ENCODE assay signal across 18 mouse cellular contexts in the genomic region with DNA sequence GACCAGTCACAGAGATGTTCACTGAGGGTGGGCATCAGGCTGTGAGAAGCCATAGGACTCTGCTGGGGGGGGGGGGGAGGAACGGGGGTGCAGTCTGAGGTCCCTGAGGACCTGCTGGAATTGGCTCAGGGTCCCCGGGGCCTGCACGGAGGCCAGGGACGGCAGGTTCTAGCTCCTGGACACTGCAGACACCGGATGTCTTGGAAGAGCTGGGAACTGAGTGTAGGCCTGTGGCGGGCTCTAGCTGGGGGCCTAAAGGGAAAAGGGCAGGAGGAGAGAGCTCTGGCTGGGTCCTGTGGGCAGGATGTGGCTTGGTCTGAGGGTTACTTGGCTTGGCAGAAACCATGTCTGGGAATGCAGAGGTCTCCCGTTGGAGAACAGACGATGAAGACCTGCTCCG.
"Had no signal": no experiment of that assay in that cellular context is flagged by ENCODE, and none has a peak within 500 bp of the region (broad histone marks: within the 10 kb centered on the region; RNA-seq: fewer than 3 reads in every experiment).

No protein-coding gene starts in this region.

- H3K9ac ChIP-seq: heart, embryonic 12.5 days; hindbrain, embryonic 12.5 days; hindbrain, embryonic 14.5 days; intestine, embryonic 15.5 days; limb, embryonic 12.5 days had no signal

- H3K9me3 ChIP-seq: heart, embryonic 10.5 days; heart, embryonic 12.5 days; hindbrain, embryonic 10.5 days; hindbrain, embryonic 12.5 days; intestine, embryonic 15.5 days; limb, embryonic 10.5 days had no signal

- H3K4me2 ChIP-seq: heart, embryonic 12.5 days; hindbrain, embryonic 12.5 days; hindbrain, embryonic 14.5 days; intestine, embryonic 15.5 days; limb, embryonic 12.5 days had no signal

- H3K4me3 ChIP-seq: gastrocnemius, adult 2 months; heart, adult 2 months; heart, embryonic 10.5 days; heart, embryonic 12.5 days; hindbrain, embryonic 10.5 days; hindbrain, embryonic 12.5 days; intestine, embryonic 15.5 days; layer of hippocampus, adult 2 months; left cerebral cortex, adult 2 months; limb, embryonic 10.5 days; limb, embryonic 12.5 days had no signal

- H3K4me1 ChIP-seq: hindbrain, embryonic 10.5 days; hindbrain, embryonic 12.5 days; intestine, embryonic 15.5 days; limb, embryonic 10.5 days had no signal

- ATAC-seq: hindbrain, embryonic 16.5 days; inflammation-experienced regulatory T-cells, adult 6 months had no signal

- H3K36me3 ChIP-seq: hindbrain, embryonic 10.5 days; hindbrain, embryonic 12.5 days; intestine, embryonic 15.5 days; limb, embryonic 12.5 days had no signal

- DNase-seq: gastrocnemius, adult 2 months; gastrocnemius, postnatal 10 days; gastrocnemius, postnatal 25 days; heart, adult 2 months; heart, postnatal 10 days; heart, postnatal 4 days had no signal

- H3K27ac ChIP-seq: gastrocnemius, adult 2 months; heart, adult 2 months; heart, embryonic 10.5 days; hindbrain, embryonic 10.5 days; hindbrain, embryonic 12.5 days; hindbrain, embryonic 14.5 days; intestine, embryonic 15.5 days; layer of hippocampus, adult 2 months; left cerebral cortex, adult 2 months; limb, embryonic 10.5 days; limb, embryonic 12.5 days had no signal

- H3K27me3 ChIP-seq: heart, embryonic 12.5 days; hindbrain, embryonic 12.5 days; intestine, embryonic 15.5 days; limb, embryonic 12.5 days had no signal
